Mouse (Mus musculus) small intestine, adult 2 months (tissue): Measurements from ENCODE around the gene Kmt2d.

Experiments
- CTCF ChIP-seq: fragments of 200-500 bp; IDR thresholded peaks from 2 replicates; pipeline ENCODE4 v1.5.1; 2012; ENCODE audit warnings: low read depth, mild to moderate bottlenecking, control low read depth, inconsistent platforms, low read length, moderate library complexity, mixed read lengths; ENCODE audit not compliant: insufficient replicate concordance, insufficient read length; ENCODE audit errors: extremely low read depth
- POLR2A ChIP-seq: fragments of 200-500 bp; IDR thresholded peaks from 2 replicates; pipeline ENCODE4 v1.6.1; 2012; ENCODE audit warnings: low read depth, mild to moderate bottlenecking, control low read depth, inconsistent platforms, low read length, moderate library complexity

DNA sequence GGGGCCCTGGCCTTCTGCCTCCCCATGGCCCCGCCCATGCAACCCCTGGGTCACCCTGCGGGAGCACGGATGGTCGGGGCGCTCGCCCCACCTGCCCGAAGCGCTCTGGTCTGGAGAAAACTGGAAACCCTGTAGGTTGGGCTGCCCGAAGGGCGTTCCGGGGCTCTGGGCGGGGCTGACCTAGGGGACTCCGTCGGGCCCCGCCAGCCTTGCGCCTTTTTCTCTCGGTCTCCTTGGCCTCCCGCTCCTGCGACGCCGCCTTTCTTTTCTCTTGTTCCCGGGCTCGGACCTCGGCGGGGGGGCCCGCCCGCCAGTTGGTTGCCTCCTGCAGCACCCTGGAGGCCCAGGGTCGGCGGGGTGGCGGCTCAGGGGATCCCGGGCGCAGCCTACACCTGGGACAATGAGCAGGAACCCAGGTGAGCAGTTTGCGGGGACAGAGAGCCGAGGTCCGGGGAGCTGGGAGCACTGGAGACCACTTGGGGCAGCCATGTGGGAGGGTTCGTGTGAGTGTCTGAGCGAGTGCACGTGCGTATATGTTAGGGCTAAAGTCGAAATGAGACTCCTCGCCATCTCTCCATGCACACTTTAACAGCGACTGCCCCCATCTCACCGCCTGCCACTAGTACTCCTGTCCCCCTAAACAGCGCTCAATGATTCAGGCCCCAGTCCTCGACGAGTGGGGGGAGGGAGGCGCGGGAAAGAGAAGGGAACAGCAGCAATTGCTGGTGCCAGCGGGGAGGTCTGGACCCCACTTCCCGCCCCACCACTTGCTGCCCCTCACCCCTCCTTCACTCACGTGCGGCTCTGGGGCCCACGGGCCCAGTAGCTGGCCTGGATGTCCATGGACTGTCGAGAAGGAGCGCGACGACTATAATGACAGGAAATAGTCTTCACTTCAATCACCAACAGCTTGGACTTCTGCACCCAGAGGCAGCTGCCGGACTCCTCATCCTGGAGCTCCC is 63.9 kb downstream of the Kmt2d start:
- TF ChIP-seq POLR2A (no peak), CTCF (no peak)
